Mouse (Mus musculus) layer of hippocampus, postnatal 10 days (tissue): Measurements from ENCODE around the gene Cyb5rl. TPM values are rescaled to one million over a fixed set of nuclear protein-coding genes. Genes with fewer than 3 reads are reported as not detected.

ENCODE experiments used
- DNase-seq, 2 experiments: peaks; one replicate each; pipeline ENCODE4 v3.0.0; 2021; ENCODE audit warnings: low spot score in 2 of 2
- total RNA-seq, 2 experiments: library from RNA; stranded (reverse); gene quantifications; 2 replicates each; pipeline ENCODE4 v1.2.3; 2021

Cyb5rl gene
- total RNA-seq, 2 experiments from 2014 or later = 9.6 to 10.5 TPM

GRCm38 (mm10) chr4:107061560-107061959 is 5.2 kb upstream of the Cyb5rl start:
- no peak for DNase-seq

GRCm38 (mm10) chr4:107063214-107063613 is 3.6 kb upstream of the Cyb5rl start:
- no peak for DNase-seq

GRCm38 (mm10) chr4:107064394-107065098 is 2.2 kb upstream of the Cyb5rl start:
- no peak for DNase-seq

- DNase-seq = peak in 1 of 2 experiments; percentile 56
Measured at GRCm38 (mm10) chr4:107067151-107067840, 508 bp downstream of the Cyb5rl start.

- no peak for DNase-seq
Measured at GRCm38 (mm10) chr4:107072343-107072742, 5.6 kb downstream of the Cyb5rl start.

- DNase-seq = no peak
Measured at GRCm38 (mm10) chr4:107075456-107075855, 8.7 kb downstream of the Cyb5rl start.

GRCm38 (mm10) chr4:107078894-107079293 is 12.1 kb downstream of the Cyb5rl start:
- no peak for DNase-seq

- no peak for DNase-seq
Measured at GRCm38 (mm10) chr4:107079716-107080115, 12.9 kb downstream of the Cyb5rl start.

GRCm38 (mm10) chr4:107082185-107082584 is 15.4 kb downstream of the Cyb5rl start:
- DNase-seq = no peak

- no peak for DNase-seq
Measured at GRCm38 (mm10) chr4:107083126-107083525, 16.3 kb downstream of the Cyb5rl start.

GRCm38 (mm10) chr4:107084343-107084742 is 17.6 kb downstream of the Cyb5rl start:
- peak in 1 of 2 experiments; percentile 37 for DNase-seq

- DNase-seq = peak; percentile 64 to 72
Measured at GRCm38 (mm10) chr4:107084858-107085257, 18.1 kb downstream of the Cyb5rl start.

GRCm38 (mm10) chr4:107091696-107092095 is 24.9 kb downstream of the Cyb5rl start:
- no peak for DNase-seq

- DNase-seq = no peak
Measured at GRCm38 (mm10) chr4:107094484-107095187, 27.8 kb downstream of the Cyb5rl start.

GRCm38 (mm10) chr4:107096043-107096442 is 29.3 kb downstream of the Cyb5rl start:
- DNase-seq = peak; percentile 25 to 37

- no peak for DNase-seq
Measured at GRCm38 (mm10) chr4:107096841-107097373, 30.1 kb downstream of the Cyb5rl start, which contains the start of gene Cdcp2. Gene Cdcp2, plus strand, starts transcription at chr4:107096891.

- no peak for DNase-seq
Measured at GRCm38 (mm10) chr4:107097871-107098270, 31.1 kb downstream of the Cyb5rl start.

GRCm38 (mm10) chr4:107098375-107098774 is 31.6 kb downstream of the Cyb5rl start:
- DNase-seq = no peak

- no peak for DNase-seq
Measured at GRCm38 (mm10) chr4:107098791-107099525, 32.2 kb downstream of the Cyb5rl start.

GRCm38 (mm10) chr4:107102220-107102619 is 35.4 kb downstream of the Cyb5rl start:
- DNase-seq = no peak

GRCm38 (mm10) chr4:107106777-107107176 is 40.0 kb downstream of the Cyb5rl start:
- no peak for DNase-seq
